Mouse (Mus musculus) c-Kit-positive CD71-negative TER-119-negative erythroid progenitor cells, embryonic 14.5 days (primary cell): Measurements from ENCODE around the gene Rad17.

Experiments
- DNase-seq: peaks from one replicate; pipeline ENCODE4 v3.0.0-alpha.2; 2013; ENCODE audit warnings: low read depth

Gene Rad17

DNA sequence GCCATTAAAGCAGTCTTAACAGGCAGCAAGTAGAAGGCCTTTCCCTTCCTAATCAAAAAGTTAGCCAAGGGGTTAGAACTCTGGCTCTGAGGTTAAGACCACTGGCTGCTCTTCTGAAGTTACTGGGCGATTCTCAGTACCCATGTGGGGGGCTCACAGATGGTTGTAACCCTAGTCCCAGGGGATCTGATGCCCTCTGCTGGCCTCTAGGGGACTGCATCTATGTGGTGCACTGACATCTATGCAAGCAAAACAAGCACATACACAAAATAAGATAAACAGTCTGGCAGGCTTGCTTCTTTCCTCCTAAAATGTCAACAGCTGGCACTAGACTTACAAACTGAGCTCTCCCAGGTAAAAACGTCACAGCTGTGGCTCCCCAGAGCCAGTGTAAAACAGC is 37.9 kb downstream of the Rad17 start:
- DNase-seq: no peak

DNA sequence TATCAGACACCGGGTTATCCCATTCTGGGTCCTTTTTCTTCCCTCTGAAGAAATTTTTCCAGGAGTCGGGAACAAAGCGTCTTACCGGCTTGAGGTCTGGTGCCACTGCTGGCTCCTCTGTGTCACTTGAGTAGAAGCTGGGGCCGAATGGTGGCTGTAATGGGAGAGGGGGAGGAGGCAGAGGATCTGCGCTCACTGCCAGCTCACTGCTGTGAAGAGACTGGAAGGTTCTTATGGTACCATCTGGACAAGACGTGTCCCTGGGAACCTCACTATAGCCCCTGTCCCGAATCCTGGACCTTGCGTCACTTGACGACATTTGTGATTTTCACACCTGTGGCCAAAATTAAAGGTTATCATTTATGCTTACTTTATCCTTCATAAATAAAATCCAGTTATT is 38.6 kb downstream of the Rad17 start:
- no peak for DNase-seq

DNA sequence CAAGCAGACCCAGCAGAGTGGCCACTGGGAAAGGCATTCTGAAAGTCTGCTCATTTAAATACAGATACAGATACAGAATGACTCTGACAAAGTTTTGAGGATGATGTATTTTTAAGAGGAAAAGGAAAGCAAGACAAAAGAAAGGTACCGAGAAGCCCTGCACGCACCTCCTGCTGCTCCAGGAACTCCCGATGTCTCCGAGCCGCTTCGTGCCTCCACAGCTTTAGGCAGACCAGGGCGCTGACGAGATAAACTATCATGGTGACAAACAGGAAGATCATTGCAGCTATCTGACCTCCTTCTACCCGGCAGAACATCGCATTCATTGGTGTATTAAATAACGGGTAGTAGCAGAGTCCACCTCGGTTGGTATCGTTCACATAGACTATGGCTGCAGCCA is 39.6 kb downstream of the Rad17 start:
- DNase-seq: no peak

DNA sequence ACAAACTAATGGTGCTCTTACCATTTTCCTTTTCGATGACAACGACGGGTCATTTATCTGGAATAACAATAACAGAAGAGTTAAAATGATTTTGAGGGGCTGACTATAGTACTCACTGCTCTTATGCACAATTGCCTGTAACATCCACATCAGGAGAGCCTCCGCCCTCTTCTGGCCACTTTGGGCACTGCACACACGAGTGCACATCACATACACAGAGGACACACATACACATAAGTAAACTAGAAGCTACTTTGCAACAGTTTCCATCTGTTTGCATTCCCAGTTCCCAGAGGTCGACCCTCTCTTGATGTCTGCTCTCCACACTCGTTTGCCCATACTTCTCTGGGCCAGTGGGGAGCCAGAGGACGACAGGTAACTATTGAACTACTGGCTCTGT is 43.1 kb downstream of the Rad17 start:
- no peak for DNase-seq

DNA sequence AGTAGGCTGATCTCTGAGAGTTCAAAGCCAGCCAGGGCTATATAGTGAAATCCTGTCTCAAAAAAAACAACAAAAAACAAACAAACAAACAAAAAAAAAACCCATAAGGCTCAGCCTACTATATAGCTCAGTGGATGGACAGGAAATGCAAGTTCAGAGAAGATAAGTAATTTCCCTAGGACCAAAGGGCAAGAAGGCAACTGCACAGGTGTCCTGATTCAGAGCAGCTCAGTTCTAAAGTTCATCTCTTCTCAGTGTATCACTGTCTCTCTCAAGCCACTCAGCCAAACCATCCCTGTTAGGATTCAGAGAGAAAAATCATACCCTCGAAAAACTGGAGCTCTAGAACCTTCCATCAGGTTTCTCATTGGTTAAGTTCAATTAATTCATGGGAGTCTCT is 45.0 kb downstream of the Rad17 start:
- DNase-seq: no peak

DNA sequence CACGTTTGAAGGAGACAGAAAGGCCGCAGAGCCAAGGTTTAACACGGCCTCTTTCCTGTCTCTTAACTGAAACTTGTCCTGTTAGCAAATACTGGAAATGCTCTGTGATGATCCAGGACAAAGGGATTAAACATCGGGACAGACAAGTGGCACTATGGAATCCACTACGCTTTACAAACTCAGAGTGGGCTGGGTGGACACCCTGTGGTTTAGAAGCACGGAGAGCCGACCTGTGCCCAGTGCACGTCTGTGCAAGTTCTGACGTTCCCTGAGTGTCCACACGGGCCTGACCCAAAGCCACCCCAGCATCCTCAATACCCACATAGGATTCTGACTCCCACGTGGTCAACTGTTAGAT is 47.1 kb downstream of the Rad17 start:
- DNase-seq: no peak

DNA sequence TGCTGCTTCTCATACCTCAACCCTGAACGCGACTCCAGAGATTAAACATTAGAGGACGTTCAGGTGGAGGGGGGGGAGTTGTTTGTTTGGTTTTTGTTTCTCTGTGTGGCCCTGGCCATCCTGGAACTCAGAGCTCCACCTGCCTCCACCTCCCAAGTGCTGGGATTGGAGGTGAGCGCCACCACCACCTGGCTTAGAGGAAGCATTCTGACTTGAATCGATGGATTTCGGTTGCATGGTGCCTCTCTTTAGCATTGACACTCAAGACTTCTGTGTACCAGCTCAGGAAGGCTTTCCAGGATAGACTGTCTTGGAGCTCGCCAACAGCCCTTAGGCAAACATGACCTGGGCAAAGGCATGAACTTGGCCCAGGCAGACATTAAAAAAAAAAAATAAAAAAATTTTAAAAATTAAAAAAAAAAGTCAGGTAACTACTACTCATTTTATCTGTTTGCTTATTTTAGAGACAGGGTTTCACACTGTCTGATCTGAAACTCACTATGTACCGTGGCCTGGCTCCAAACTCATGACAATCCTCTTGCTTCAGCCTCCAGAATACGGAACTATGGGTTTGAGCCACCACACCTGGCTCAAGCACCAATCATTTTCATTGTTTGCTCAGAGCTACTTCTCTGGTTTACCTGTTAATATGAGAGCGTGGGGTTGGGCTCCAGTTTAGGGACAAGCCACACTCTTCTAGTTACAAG is 47.7 kb downstream of the Rad17 start:
- DNase-seq: no peak

DNA sequence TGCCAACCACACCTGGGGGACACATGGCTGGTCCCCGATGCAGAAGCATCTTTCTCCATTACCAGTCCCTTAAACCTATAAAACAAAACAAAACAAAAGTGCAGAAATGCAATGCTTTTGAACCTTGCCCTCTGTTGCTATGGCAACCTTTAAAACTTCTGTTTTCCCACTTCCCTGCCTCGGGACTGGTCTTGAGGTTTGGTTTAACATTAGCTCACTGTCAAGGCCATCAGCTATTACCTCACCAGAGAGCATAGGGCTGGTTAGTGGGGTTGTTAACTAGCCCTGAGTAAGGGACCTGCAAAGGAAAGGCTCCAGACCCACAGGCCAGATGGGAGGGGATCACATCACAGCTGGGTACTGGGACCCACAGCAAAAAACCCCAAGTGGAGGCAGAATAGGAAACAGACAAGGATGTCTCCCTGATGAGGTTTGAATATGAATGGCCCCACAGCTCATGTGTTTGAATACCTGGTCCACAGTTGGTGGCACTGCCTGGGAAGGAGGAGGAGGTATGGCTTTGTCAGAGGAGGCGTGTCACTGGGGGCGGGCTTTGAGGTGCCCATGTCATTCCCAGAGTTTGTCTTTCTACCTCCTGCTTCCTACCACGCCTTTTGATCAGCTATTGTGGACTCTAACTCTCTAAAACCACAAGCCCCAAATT is 48.5 kb downstream of the Rad17 start:
- DNase-seq: no peak

DNA sequence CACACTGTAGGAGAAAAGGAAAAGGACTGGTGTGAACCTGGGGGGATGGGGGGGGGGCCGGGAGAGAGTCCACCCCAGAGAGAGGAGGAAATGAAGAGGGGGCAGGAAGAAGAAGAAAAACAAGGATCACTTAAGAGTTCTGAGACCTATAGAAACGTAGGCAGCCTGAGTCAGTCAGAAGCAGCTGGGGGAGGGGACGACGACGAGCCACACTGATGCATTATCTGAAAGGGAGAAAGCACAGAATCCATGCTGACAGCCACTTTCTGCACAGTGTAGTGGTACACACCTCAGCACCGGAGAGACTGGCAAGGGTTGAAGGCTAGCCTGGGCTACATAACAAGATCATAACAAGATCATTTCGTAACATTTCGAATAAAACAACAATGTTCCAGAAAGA is 49.8 kb downstream of the Rad17 start:
- no peak for DNase-seq

DNA sequence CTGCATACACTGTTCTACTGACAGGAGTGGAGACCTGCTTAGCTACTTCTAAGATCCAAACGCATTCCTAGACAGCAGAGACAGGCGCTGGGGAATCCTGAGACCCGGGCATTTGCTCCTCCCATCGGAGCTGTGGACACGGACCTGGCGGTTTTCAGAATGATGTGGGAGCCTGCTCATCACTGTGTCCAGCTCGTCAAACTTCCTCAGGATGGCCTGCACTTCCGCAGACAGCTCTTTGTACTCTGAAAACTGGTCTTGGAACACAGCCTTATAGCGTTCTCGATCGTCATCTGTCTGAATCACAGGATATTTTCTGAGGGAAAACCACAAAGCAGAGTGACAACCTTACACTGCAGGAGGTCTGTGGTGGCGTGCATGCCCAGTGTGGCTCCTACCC is 50.5 kb downstream of the Rad17 start:
- no peak for DNase-seq

DNA sequence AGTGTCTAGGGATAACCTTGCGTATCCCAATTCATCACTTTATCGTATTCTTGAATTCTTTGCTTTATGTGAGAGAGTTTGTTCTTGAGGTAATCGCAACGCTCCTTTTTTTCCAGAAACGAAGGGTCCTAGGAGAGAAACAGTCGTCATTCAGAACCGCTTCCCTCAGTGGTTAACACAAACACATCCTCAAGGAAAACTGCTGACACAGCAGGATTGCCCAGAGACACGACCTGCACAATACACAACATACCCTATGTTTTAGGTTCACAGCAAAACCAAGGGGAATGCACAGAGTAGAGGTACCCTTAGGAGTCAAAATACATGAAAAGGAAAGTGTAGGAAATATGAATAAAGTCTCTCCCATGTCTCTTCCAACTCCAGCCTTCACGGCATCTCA is 53.6 kb downstream of the Rad17 start:
- DNase-seq: no peak

DNA sequence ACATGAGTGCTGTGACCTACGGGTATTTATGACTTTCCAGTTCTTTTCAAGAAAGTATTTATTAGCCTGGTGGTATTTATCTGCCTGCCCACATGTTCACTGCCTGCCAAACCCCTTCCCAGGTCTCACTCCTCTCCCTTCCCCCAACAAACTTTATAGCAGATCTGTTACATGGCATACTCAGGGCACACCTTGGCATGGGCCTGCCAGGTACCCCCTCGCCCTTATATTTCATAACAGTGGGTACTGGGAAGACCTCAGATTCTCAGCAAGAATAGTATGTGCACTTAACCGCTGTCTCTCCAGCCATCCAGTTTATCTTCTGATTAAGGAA is 55.3 kb downstream of the Rad17 start:
- DNase-seq: no peak

DNA sequence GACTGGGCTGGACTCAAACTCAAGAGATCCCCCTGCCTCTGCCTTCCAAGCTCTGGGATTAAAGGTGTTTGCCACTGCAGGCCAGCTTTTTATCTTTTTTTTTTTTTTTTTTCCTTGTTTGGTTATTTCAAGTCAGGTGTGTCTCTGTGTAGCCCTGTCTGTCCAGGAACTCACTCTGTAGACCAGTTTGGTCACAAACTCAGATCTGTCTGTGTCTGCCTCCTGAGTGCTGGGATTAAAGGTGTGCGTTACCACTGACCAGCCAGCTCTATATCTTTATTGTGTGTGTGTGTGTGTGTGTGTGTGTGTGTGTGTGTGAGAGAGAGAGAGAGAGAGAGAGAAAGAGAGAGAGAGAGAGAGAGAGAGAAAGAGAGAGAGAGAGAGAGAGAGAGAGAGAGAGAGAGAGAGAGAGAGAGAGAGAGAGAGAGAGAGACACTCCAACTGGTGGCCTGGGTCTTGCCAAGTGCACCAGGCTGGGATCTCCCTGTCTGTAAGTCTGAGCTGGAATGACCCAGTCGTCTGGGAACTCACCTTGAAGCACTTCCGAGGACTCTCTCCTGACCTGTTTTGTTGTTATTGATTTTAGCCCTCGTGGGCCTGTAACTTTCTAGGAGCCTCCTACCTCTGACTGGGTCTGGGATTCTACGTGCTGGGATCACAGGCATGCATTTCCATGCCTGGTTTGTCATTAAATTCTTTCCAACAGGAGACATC is 55.9 kb downstream of the Rad17 start:
- DNase-seq: no peak

DNA sequence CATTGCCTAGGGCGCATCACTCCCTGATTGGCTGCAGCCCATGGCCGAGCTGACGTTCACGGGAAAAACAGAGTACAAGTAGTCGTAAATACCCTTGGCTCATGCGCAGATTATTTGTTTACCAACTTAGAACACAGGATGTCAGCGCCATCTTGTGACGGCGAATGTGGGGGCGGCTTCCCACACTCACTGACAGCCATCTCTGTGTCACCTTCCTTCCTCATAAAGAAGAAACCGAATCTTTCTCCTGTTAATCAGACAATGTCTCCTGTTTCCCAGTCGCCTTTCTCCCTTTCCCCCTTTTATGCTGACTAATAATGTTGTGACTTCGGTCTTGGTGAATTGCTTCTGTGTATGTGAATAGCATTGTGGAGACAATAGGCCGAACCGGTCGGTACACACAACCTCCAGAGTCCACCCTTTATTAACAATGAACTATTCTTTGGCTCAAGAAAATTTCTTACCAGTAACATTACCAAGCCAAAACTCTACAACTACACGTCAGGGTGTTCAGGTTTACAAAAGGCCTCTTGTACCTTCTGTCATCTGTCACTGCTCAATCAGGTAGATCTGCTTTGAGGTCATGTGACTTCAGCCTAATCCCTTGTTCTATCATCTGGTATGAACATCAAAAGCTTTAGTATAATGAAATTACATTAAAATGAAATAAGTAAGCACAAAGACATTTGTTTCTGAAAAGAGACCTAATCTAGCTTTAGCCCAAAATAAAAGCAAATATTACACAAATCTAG is 56.6 kb downstream of the Rad17 start:
- DNase-seq: no peak

DNA sequence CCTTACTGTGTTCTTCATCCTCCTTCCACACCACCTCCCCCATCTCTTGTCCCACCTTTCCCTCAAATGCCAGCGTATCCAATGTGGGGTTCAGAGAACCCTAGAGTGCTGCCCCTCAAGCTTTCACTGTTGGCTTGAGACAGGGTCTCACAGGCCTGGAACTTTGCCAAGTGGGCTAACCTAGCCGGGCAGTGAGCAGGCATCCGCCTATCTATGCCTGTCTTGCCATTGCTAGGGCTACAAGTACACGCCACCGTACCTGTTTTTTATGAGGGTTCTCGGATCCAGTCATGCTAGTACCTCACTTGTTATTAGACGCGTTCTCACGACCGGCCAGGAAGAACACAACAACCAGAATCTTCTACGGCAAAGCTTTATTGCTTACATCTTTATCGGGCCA is 62.2 kb downstream of the Rad17 start:
- DNase-seq: no peak

DNA sequence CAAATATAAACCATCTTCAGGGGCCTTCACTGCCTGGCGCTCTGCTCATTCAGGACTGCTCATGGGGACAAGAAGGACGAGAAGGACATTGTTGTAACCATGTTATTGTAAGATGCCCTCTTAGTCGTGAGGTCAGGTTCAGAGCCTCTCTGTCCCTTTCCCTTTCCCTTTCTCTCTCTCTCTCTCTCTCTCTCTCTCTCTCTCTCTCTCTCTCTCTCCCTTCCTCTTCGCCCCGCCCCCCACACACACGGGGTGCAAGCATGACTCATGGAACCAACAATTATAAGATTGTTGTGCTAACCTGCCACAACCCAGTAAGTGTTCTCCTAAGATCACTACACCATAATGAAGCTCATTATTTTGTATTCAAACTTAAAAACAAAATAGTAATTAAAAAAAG is 68.7 kb downstream of the Rad17 start:
- DNase-seq: no peak

DNA sequence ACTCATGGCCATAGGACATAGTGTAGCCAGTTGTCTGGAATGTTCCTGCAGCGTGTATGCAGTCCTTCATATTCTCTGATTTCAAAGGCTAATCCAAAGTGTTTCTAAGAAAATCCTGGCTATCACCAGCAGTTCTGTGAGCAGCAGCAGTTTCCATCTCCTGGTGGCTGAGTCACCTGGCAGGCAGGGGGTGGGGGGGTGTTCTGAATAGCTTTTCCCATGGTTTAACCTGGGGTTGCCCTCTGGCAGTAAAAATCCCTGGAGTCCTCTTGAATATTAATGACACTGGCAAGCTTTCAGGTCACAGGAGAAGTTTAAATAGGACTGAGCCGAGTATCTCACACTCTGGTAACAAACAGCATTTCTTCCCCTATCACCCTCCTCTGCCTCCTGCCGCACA is 69.2 kb downstream of the Rad17 start:
- DNase-seq: no peak

DNA sequence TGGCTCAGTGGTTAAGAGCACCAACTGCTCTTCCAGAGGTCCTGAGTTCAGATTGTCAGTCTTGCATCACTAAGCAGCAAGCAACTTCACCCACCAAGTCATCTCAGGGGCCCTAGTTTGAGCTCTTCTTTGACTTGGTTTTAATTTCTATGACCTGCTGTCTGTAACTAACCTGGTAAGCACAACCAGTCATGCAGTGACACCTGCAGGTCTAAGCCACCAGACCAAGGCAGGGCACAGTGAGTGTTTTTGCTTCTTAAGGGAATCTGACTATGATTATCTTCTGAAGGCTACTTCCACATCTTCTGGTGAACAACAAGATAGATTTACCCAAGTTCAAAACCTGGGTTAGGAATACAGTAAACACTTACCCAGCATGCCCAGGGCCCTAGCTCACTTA is 70.9 kb downstream of the Rad17 start:
- DNase-seq: no peak

DNA sequence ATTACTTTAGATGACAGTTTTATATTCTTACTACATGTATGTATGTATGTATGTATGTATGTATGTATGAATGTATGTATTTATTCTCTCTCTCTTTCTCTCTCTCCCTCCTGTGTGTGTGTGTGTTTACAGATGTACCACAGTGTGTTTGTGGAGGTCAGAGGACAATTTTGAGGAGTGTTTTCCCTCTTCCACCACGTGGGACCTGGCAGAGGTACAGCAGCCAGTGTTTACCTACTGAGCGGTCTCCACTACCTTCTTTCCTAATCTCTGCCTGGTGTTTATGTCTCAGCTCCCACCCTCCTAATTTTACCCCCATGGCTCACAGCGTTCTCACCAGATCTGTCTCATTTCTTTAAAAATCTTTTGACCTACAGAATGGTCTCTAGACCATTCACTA is 71.6 kb downstream of the Rad17 start:
- no peak for DNase-seq

DNA sequence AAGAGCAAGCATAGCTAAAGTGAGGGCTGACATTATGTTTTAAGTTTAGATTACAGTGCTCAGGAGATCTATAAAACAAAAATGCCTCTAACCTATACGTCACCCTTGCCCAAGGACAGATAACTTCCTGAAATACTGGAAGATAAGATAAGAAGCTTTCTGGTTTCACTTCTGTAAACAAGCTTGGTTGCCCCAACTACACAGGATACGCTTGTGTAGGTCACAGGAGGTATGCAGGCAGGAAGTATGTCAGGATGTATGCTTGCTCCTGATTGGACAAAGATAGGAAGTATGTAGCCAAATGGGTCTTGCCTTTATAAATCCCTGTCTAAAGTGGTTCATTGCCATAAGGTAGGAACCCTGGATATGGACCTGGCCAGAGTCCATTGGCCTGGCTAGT is 74.9 kb downstream of the Rad17 start:
- no peak for DNase-seq

DNA sequence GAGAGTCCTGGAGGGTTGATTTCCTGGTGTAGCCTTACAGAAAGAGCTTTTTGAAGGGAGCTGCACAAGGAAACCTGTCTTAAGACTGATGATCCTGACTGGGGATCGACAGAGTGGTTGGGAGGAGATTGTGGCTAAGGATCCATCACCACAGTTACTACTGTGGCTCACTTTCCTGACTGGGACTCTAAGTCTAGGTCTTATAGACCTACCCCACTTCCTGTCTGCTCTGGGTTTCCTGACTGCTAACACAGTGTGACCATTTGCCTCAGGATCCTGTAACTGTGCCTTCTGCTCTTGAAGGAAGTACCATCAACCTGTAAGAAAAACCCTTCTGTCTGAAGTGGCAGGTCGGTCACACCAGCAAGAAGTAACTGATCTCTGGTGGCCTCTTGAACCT is 80.1 kb downstream of the Rad17 start:
- DNase-seq: no peak

DNA sequence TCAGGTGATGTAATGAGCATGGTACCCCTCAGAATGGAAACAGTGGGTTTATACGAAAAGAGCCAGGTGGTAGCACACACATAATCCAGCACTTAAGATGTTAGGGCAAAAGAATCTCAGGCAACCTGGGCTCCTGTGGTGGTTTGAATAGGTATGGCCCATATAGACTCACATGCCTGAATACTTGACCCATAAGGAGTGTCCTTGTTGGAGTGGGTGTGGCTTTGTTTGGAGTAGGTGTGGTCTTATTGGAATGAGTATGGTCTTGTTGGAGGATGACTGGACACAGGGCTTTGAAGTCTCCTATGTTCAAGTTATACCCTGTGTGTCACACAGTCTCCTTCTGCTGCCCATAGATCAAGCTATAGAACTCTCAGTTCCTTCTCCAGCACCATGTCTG is 82.5 kb downstream of the Rad17 start:
- DNase-seq: no peak
